Mouse (Mus musculus) granulocyte monocyte progenitor cell, adult 5-6 weeks (primary cell): ENCODE data around the gene Olfr877. TPM values are rescaled to one million over a fixed set of nuclear protein-coding genes. Genes with fewer than 3 reads are reported as not detected.
A peak's percentile ranks its signal among the peaks of the same experiment; 100 is the strongest.

Experiments
- ATAC-seq: replicated peaks from 2 replicates; pipeline ENCODE4 v1.8.0; 2016; ENCODE audit warnings: mild to moderate bottlenecking, moderate TSS enrichment, inconsistent platforms; ENCODE audit not compliant: poor library complexity, severe bottlenecking
- total RNA-seq, 2 experiments: library from RNA; stranded (forward) in 1 of 2; stranded (reverse) in 1 of 2; fragments of 200-712, 200-1000 nt in 1 of 2; fragments of >200 nt in 1 of 2; fragmentation: Nextera tagmentation in 1 of 2; gene quantifications; 2 replicates each; pipeline ENCODE4 v1.2.3; 2014 to 2017

Olfr877 gene
- total RNA-seq (2014; fragmentation: Nextera tagmentation) = not detected in 2 replicates
- not detected in 2 replicates for total RNA-seq (2017)

DNA sequence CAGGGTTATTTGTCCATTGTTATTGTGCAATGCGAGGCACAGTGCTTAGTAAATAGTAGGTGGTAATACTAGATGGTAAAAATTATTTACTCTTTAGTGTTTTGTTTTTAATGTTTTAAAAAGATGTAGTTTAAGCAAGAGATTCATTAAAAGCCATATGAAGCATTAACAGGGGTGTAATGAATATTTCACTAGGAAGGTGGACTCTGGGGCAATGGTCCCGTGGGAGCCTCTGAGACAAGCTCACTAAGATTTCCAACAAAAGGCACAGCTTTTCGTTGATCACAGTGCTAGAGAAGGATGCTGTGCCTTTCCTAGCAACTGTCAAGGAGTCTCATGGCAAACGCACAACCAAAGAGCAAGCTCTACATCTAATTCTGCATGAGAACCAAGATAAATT, at the start of gene Olfr877:
Olfr877 (plus strand) TSS at position 301 of the 400 bp plus-strand sequence.
- no peak for ATAC-seq

DNA sequence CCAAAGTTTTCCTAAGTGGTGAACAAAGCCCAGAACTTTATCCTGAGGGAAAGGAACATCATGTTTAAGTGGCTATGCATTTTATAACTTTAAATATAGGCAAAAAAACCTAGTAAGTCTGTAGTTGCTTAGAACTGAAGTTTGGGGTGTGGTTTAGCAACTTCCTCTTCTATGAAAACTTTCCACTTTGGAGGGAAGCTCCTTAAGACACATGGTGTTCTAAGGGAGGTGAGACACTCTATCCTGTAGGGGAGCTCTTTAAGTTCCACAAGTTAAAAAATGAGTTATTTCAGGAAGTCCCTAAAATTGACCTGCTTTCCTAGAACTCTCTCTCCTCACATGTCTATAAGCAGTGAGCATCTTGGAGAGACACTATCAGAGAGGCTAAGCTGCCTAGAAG, 46.8 kb upstream of the Olfr877 start:
- peak; percentile 81 for ATAC-seq

DNA sequence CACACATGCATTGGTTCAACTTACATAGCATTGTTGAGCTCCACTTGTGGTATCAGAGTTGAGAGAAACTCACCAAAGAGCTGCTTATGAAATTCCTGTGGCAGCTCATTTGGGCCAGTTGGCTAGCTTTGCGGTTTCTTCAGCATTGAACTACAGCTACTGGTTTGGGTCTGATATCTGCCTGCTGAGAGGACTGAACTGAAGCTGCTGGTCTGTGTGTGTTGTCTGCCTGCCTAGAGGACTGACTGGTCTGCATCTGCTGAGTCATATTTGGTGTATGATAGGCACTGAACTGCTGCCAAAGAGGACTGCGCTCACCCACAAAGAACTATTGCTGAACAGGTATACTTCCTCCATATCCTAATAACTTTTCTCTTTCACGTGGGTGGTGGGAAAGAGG, 45.6 kb upstream of the Olfr877 start:
- no peak; the same call in 1 of the 2 replicates for ATAC-seq

DNA sequence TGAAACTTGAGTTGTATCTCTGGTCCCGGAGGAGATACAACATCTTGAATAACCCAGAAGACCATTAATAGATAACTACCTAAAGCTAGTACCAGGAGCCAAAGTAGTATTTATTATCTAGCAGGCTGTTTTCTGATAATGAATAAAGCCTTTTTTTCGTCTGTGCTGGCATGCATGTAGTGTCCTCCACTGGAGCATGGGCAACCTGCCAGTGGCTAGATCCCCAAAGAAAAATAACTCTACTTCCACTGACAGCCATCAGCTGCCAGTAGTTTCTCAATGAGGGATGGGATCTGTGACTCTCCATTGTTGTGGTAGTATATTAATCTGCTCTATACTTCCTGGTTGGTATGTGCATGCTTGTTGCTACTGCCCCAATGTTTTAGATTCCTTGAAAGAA, 45.1 kb upstream of the Olfr877 start:
- ATAC-seq = no peak

DNA sequence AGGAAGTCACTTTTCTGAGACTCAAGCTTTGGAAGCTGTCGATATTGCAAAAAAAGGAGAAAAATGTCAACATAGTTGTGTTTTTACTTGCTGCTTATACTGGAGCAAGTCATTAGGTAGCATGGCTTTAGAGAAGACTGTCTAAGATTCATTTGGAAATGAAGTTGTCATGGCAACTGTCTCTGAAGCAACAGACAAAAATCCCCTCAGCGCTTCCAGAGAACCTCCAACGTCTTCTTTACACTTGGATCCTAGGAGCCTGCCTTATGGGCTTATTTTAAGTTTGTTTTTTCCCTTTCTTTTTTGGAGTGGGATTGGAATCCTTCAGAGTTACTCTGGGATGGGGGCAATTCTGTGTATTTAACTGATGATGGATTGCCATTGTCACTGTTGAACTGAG, 39.4 kb upstream of the Olfr877 start:
- ATAC-seq = no peak

DNA sequence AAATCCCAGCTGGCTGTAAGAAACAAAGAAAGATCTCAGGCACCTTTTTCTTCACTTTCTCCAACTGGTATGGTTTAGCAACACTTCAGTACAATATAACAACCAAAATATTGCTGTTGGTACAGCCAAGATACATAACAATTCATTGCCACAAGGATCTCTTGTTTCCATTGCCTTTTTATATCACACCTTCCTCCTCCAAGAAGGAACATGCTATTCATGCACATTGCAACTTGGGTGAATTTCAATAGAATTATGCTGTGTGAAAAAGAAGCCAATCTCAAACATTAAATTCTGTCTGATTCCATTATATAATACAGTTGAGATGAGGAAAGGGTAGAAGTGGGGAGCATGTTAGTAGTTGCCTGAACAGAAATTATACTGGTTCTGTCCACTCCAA, 24.2 kb upstream of the Olfr877 start:
- no peak for ATAC-seq

DNA sequence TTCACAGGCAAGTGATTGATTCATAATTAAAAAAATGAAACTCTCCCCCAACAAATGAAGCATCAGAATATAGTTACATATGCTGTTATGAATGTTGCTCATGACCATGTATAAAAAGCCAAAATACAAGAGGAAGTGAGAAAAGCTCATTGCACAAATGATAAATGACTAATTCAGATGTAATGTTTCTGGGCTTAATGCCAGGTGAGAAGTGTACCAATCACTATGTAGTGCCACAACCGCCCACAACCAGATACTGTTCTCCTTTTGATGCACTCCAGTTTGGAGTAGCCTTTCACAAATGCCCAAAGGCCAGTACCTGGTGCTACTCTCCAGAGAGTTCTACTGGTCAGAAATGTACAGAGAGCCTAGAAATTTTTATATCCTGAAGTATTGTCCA, 20.7 kb upstream of the Olfr877 start:
- peak; percentile 99 for ATAC-seq

DNA sequence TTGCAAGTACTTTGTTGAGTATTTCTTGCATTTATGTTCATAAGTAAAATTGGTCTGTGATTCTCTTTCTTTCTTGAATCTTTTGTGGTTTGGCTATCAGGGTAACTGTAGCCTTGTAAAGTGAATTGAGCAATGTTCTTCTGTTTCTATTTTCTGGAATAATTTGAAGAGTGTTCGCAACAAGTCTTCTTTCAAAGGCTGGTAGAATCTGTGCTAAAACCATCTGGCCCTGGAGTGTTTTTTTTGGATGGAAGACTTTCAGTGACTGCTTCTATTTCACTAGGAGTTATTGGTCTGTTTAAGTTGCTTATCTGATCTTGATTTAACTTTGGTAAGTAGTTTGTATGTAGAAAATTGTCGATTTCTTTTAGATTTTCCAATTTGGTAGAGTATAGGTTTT, 4.8 kb upstream of the Olfr877 start:
- no peak for ATAC-seq

DNA sequence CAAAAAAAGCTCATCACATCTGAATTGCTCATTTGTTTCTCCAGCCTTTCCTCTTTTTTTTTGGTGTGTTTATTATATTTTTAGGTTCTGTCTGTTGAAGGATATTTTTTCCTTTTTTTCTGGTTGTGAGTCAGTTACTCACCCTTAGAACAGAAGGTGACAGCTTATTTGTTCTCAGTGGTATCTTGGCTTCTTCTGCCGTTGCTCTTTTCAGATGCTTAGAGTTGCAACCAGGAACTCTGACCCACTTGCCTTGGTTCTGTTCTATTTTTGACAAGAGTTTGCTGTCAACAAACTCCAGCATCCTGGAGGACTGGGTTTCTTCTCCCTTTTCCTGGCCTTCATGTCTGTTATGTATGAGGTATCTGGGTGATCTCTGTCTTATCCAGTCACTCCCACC, 9.3 kb downstream of the Olfr877 start:
- no peak for ATAC-seq

DNA sequence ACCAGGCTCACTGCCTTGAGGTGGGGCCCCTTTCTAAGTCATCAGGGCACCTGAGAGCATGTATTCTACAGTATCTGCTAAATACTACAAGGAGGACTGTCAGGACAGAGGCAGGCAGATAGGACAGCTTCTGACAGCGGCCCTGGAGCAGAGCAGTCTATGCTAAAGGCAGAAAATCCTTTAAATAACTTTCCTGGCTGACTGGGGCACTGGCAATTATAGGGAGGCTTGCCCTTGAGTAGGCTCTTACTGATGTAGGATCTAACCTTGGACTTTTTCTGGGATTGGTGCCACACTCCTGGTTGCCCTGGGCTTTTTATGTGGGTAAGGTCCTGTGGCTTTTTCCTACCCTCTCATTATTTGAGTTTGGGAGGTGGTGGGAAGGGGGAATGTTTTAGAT, 16.2 kb downstream of the Olfr877 start:
- no peak for ATAC-seq

DNA sequence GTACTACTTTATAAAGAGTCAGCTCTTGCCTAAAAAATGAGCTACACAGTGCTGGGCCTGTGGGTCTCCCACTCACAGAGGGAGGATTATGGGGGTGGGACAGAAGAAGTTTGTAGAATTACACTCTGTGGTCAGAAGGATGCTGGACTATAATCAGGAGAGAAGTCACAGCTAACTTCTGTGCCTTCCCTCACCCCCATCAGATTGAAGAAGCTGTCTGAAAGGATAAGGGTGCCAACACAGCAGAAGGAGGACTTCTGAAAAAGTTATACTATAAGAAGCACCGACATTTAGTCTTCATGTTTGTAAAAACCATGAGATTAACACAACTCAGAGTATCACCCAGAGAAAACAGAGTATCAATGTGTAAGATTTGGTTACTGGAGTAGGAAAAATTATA, 17.0 kb downstream of the Olfr877 start:
- ATAC-seq = no peak

DNA sequence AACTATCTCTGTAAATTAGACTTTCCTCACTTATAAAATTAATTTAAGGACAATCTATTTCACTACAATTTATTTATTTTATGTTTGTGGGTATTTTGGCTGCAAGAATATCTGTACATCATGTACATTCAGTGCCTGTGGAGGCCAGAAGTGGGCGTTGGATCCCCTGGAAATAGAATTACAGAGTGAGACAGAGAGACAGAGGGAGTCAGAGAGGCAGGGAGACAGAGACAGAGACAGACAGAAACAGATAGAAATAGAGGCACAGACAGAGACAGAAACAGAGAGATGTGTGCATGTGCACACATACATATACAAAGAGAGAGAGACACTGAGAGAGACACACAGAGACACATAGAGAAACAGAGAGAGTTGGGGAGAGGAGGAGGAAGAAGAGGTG, 17.5 kb downstream of the Olfr877 start:
- ATAC-seq = no peak

DNA sequence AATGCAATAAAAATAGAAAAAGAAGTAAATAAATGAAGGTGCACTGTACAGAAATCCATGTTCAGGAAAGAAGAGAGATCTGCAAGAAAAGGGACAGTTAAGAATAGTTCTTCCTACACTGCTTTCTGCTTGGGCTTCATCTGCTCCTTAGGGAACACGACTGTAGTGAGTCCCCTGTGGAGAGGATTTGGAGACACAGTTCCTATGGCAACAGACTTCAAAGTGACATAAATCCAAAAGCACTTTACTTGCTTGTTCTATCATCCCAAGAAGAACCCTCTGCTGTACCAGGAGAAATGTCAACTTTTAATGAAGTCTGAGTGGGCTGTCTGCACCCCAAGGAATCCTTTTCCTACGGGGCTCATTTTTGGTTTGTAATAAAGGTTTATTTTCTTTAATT, 36.9 kb downstream of the Olfr877 start:
- ATAC-seq = no peak

DNA sequence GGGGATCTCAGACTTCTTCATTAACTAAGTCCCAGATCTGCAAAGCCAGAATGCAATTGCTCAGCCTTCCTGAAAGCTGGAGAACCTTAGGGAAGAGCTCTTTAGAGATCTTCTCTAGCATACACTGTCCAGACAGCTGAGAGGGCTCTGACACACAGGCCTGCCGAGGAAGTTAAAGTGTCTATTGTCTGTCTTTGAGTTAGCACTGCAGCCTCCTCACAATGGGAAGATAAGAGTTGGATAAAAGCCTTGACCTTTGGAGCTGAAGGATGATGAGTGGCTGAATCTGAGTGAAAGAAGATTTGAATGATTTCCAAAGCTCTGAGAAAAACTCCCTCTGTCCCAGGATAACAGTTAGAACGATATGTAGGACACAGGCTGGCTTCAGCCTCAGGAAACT, 42.6 kb downstream of the Olfr877 start, which contains the start of gene Olfr145:
Olfr145 (plus strand) TSS at position 64 of the 400 bp plus-strand sequence.
- ATAC-seq = no peak

DNA sequence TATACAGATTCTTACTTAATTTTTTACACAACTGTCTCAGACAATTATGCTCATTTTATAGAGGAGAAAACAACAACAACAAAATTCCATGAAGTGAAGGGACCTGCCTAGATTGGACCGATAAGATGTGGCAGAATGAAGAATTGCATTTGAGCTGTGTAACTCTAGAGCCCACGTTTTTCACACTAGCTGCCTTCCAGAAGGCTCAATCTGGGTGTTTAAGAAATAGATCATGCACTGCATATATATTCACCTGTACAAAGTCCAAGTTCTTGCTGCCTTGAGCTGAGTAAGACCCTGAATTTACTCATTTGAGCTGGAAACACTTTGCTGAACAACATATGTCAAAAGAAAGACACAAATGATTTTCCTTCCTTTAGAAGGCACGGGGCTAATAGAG, 51.5 kb downstream of the Olfr877 start:
- no peak for ATAC-seq

Other genes starting within 250 kb of the Olfr877 start
- gene Spa17, start 240.5 kb upstream of the Olfr877 start, total RNA-seq (2014; fragmentation: Nextera tagmentation) = 1.3 and 2.4 TPM in 2 replicates
- 1.2 and 2.2 TPM in 2 replicates for gene Spa17, start 240.5 kb upstream of the Olfr877 start, total RNA-seq (2017)
- gene Tbrg1, start 197.0 kb upstream of the Olfr877 start, total RNA-seq (2014; fragmentation: Nextera tagmentation) = 21.5 and 29.7 TPM in 2 replicates
- 33.3 and 33.7 TPM in 2 replicates for gene Tbrg1, start 197.0 kb upstream of the Olfr877 start, total RNA-seq (2017)
- not detected in 2 replicates for gene Panx3, start 185.0 kb upstream of the Olfr877 start, total RNA-seq (2014; fragmentation: Nextera tagmentation)
- gene Panx3, start 185.0 kb upstream of the Olfr877 start, total RNA-seq (2017) = not detected in 2 replicates
- not detected in 2 replicates for gene Olfr160, start 138.0 kb upstream of the Olfr877 start, total RNA-seq (2014; fragmentation: Nextera tagmentation)
- gene Olfr160, start 138.0 kb upstream of the Olfr877 start, total RNA-seq (2017) = not detected in 2 replicates
- gene Olfr874, start 109.2 kb upstream of the Olfr877 start, total RNA-seq (2014; fragmentation: Nextera tagmentation) = not detected in 2 replicates
- not detected in 2 replicates for gene Olfr874, start 109.2 kb upstream of the Olfr877 start, total RNA-seq (2017)
- gene Olfr875, start 82.4 kb upstream of the Olfr877 start, total RNA-seq (2014; fragmentation: Nextera tagmentation) = not detected in 2 replicates
- not detected in 2 replicates for gene Olfr875, start 82.4 kb upstream of the Olfr877 start, total RNA-seq (2017)
- not detected in 2 replicates for gene Olfr876, start 51.2 kb upstream of the Olfr877 start, total RNA-seq (2014; fragmentation: Nextera tagmentation)
- gene Olfr876, start 51.2 kb upstream of the Olfr877 start, total RNA-seq (2017) = not detected in 2 replicates
- gene Olfr145, start 42.5 kb downstream of the Olfr877 start, total RNA-seq (2014; fragmentation: Nextera tagmentation) = not detected in 2 replicates
- not detected in 2 replicates for gene Olfr145, start 42.5 kb downstream of the Olfr877 start, total RNA-seq (2017)
- not detected in 2 replicates for gene Olfr878, start 63.6 kb downstream of the Olfr877 start, total RNA-seq (2014; fragmentation: Nextera tagmentation)
- gene Olfr878, start 63.6 kb downstream of the Olfr877 start, total RNA-seq (2017) = not detected in 2 replicates
- gene Olfr881, start 137.6 kb downstream of the Olfr877 start, total RNA-seq (2014; fragmentation: Nextera tagmentation) = not detected in 2 replicates
- gene Olfr881, start 137.6 kb downstream of the Olfr877 start, total RNA-seq (2017) = not detected in 2 replicates
- not detected in 2 replicates for gene Olfr883, start 171.5 kb downstream of the Olfr877 start, total RNA-seq (2014; fragmentation: Nextera tagmentation)
- gene Olfr883, start 171.5 kb downstream of the Olfr877 start, total RNA-seq (2017) = not detected in 2 replicates
- gene Olfr884, start 192.3 kb downstream of the Olfr877 start, total RNA-seq (2014; fragmentation: Nextera tagmentation) = not detected in 2 replicates
- gene Olfr884, start 192.3 kb downstream of the Olfr877 start, total RNA-seq (2017) = not detected in 2 replicates
- gene Olfr885, start 207.1 kb downstream of the Olfr877 start, total RNA-seq (2014; fragmentation: Nextera tagmentation) = not detected in 2 replicates
- not detected in 2 replicates for gene Olfr885, start 207.1 kb downstream of the Olfr877 start, total RNA-seq (2017)
- not detected in 2 replicates for gene Olfr887, start 229.8 kb downstream of the Olfr877 start, total RNA-seq (2014; fragmentation: Nextera tagmentation)
- not detected in 2 replicates for gene Olfr887, start 229.8 kb downstream of the Olfr877 start, total RNA-seq (2017)